Mouse (Mus musculus): ENCODE measurements around the gene Aldh1b1. TPM values are rescaled to one million over a fixed set of nuclear protein-coding genes. Genes with fewer than 3 reads are reported as not detected.

The Aldh1b1 gene
- total and polyA plus RNA-seq, 2 experiments from 2014 or later = 17.6 to 22.6 TPM

GRCm38 (mm10) chr4:45769791-45770637 is 28.8 kb upstream of the Aldh1b1 start:
- H3K27ac ChIP-seq (ENCODE audit: low read depth, low read length) = no peak overlapping the region
- ATAC-seq (ENCODE audit: low FRiP score) (no peak), DNase-seq (ENCODE audit: low spot score) (no peak)
- no peak overlapping the region for H3K4me3 ChIP-seq (ENCODE audit: low read depth, low read length)
- no peak overlapping the region for H3K9ac ChIP-seq (replicated peaks; ENCODE audit: low read length, poor library complexity, severe bottlenecking)
- WGBS = 19% methylated on average over 10 of the region's 10 CpGs
- 0 out of 2 replicates have a peak, but pooled peaks cover 5% of the 10 kb centered on the region for H3K27me3 ChIP-seq (ENCODE audit: insufficient read depth, low read length)
- no peak overlapping the region for H3K4me2 ChIP-seq (ENCODE audit: low read depth, low read length, poor library complexity, severe bottlenecking)
- no peaks in the 10 kb centered on the region for H3K9me3 ChIP-seq (ENCODE audit: low read length)
- no peaks in the 10 kb centered on the region for H3K36me3 ChIP-seq (ENCODE audit: insufficient read depth, low read length)
- TF ChIP-seq CTCF (IDR thresholded peaks at IDR 0.05) = no peak
- peaks cover 14% of the 10 kb centered on the region; the same call in 1 of the 2 replicates for H3K4me1 ChIP-seq (ENCODE audit: insufficient read depth, low read length)

DNA sequence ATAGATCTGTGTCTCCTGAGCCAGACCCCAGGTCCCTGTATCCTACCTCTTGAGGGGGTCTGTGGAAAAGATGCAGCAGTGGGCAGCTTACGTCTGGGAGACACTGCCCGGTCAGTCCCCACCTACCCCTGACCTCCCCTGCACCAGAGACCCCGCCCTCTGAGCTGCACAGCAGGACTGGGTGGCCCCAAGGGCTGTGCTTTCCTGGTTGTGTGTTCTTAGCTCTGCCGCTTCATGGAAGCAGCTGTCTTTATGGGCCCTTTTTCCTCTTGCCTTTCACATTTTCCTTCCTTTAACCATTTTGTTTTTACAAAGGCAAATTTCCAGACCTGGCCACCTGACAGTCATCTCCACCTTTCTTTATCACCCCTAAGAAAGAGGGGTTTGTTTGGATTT is 28.2 kb upstream of the Aldh1b1 start:
- H3K9me3 ChIP-seq (ENCODE audit: low read length) = no peaks in the 10 kb centered on the region
- peaks cover 8% of the 10 kb centered on the region; the same call in 1 of the 2 replicates for H3K4me1 ChIP-seq (ENCODE audit: insufficient read depth, low read length)
- no peak for TF ChIP-seq CTCF (IDR thresholded peaks at IDR 0.05)
- H3K9ac ChIP-seq (replicated peaks; ENCODE audit: low read length, poor library complexity, severe bottlenecking) = no peak overlapping the region
- WGBS = 16% methylated on average over 4 of the region's 4 CpGs
- no peak overlapping the region for H3K4me2 ChIP-seq (ENCODE audit: low read depth, low read length, poor library complexity, severe bottlenecking)
- H3K36me3 ChIP-seq (ENCODE audit: insufficient read depth, low read length) = no peaks in the 10 kb centered on the region
- DNase-seq (ENCODE audit: low spot score) (no peak), ATAC-seq (ENCODE audit: low FRiP score) (no peak)
- H3K27me3 ChIP-seq (ENCODE audit: insufficient read depth, low read length) = 0 out of 2 replicates have a peak, but pooled peaks cover 5% of the 10 kb centered on the region
- H3K27ac ChIP-seq (ENCODE audit: low read depth, low read length) = no peak overlapping the region
- H3K4me3 ChIP-seq (ENCODE audit: low read depth, low read length) = no peak overlapping the region

DNA sequence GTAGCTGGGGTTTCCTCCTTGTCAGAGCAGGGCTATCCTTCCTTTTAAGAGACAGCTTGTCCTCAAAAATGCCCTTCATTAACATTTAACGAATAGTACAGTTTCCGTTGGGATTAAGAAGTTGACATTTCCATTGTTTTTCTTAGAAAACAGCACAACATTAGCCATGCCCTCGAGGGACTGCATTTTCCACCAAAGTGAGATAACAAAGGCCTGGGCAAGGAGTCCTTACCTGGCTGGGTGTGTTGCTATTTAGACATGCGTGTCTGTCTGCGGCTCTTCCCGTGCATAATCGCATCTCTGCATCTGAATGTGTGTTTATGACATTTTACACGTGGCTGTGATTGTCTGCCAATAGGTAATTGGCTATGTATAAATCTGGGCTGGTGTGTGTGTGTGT is 27.6 kb upstream of the Aldh1b1 start:
- Histone ChIP-seq H3K27ac (ENCODE audit: low read depth, low read length) (no peak overlapping the region), H3K4me1 (ENCODE audit: insufficient read depth, low read length) (peaks cover 7% of the 10 kb centered on the region; the same call in 1 of the 2 replicates), H3K27me3 (ENCODE audit: insufficient read depth, low read length) (0 out of 2 replicates have a peak, but pooled peaks cover 5% of the 10 kb centered on the region), H3K9me3 (ENCODE audit: low read length) (no peaks in the 10 kb centered on the region), H3K4me2 (ENCODE audit: low read depth, low read length, poor library complexity, severe bottlenecking) (no peak overlapping the region), H3K9ac (replicated peaks; ENCODE audit: low read length, poor library complexity, severe bottlenecking) (no peak overlapping the region), H3K4me3 (ENCODE audit: low read depth, low read length) (no peak overlapping the region), H3K36me3 (ENCODE audit: insufficient read depth, low read length) (no peaks in the 10 kb centered on the region)
- ATAC-seq (ENCODE audit: low FRiP score) (no peak; the same call in 1 of the 2 replicates), DNase-seq (ENCODE audit: low spot score) (no peak)
- WGBS = 8% methylated on average over 8 of the region's 8 CpGs
- no peak for TF ChIP-seq CTCF (IDR thresholded peaks at IDR 0.05)

- H3K4me3 ChIP-seq (ENCODE audit: low read depth, low read length) = no peak overlapping the region
- ATAC-seq (ENCODE audit: low FRiP score) = 0 out of 2 replicates have a peak, but pooled peaks have one; percentile 15
- peak; percentile 86 for DNase-seq (ENCODE audit: low spot score)
- TF ChIP-seq CTCF (IDR thresholded peaks at IDR 0.05) = peak; percentile 87
- no peak overlapping the region for H3K4me2 ChIP-seq (ENCODE audit: low read depth, low read length, poor library complexity, severe bottlenecking)
- no peak overlapping the region for H3K27ac ChIP-seq (ENCODE audit: low read depth, low read length)
- H3K36me3 ChIP-seq (ENCODE audit: insufficient read depth, low read length) = no peaks in the 10 kb centered on the region
- no peaks in the 10 kb centered on the region for H3K9me3 ChIP-seq (ENCODE audit: low read length)
- no peak overlapping the region for H3K9ac ChIP-seq (replicated peaks; ENCODE audit: low read length, poor library complexity, severe bottlenecking)
- H3K27me3 ChIP-seq (ENCODE audit: insufficient read depth, low read length) = 0 out of 2 replicates have a peak, but pooled peaks cover 5% of the 10 kb centered on the region
- peaks cover 7% of the 10 kb centered on the region; the same call in 1 of the 2 replicates for H3K4me1 ChIP-seq (ENCODE audit: insufficient read depth, low read length)
- 2% methylated on average over 5 of the region's 5 CpGs for WGBS
These were observed 27.2 kb upstream of the Aldh1b1 start for GRCm38 (mm10) chr4:45771619-45772018.

- H3K4me2 ChIP-seq (ENCODE audit: low read depth, low read length, poor library complexity, severe bottlenecking) = no peak overlapping the region
- DNase-seq (ENCODE audit: low spot score) = no peak
- 0 out of 2 replicates have a peak, but pooled peaks cover 5% of the 10 kb centered on the region for H3K27me3 ChIP-seq (ENCODE audit: insufficient read depth, low read length)
- H3K4me3 ChIP-seq (ENCODE audit: low read depth, low read length) = no peak overlapping the region
- peak; percentile 41 for TF ChIP-seq CTCF (IDR thresholded peaks at IDR 0.05)
- H3K36me3 ChIP-seq (ENCODE audit: insufficient read depth, low read length) = no peaks in the 10 kb centered on the region
- no peaks in the 10 kb centered on the region for H3K9me3 ChIP-seq (ENCODE audit: low read length)
- no peaks in the 10 kb centered on the region for H3K4me1 ChIP-seq (ENCODE audit: insufficient read depth, low read length)
- no peak overlapping the region for H3K27ac ChIP-seq (ENCODE audit: low read depth, low read length)
- WGBS = 57% methylated on average over 1 of the region's 1 CpGs
- no peak overlapping the region for H3K9ac ChIP-seq (replicated peaks; ENCODE audit: low read length, poor library complexity, severe bottlenecking)
- no peak for ATAC-seq (ENCODE audit: low FRiP score)
These were observed 15.2 kb upstream of the Aldh1b1 start for GRCm38 (mm10) chr4:45783671-45784070.

GRCm38 (mm10) chr4:45785959-45786358 is 12.9 kb upstream of the Aldh1b1 start:
- no peak for ATAC-seq (ENCODE audit: low FRiP score)
- H3K4me2 ChIP-seq (ENCODE audit: low read depth, low read length, poor library complexity, severe bottlenecking) = no peak overlapping the region
- H3K9me3 ChIP-seq (ENCODE audit: low read length) = no peaks in the 10 kb centered on the region
- 0 out of 2 replicates have a peak, but pooled peaks cover 5% of the 10 kb centered on the region for H3K27me3 ChIP-seq (ENCODE audit: insufficient read depth, low read length)
- H3K27ac ChIP-seq (ENCODE audit: low read depth, low read length) = no peak overlapping the region
- H3K4me1 ChIP-seq (ENCODE audit: insufficient read depth, low read length) = no peaks in the 10 kb centered on the region
- WGBS = 9% methylated on average over 2 of the region's 2 CpGs
- peak; percentile 69 for DNase-seq (ENCODE audit: low spot score)
- no peak overlapping the region for H3K4me3 ChIP-seq (ENCODE audit: low read depth, low read length)
- TF ChIP-seq CTCF (IDR thresholded peaks at IDR 0.05) = no peak
- H3K9ac ChIP-seq (replicated peaks; ENCODE audit: low read length, poor library complexity, severe bottlenecking) = no peak overlapping the region
- H3K36me3 ChIP-seq (ENCODE audit: insufficient read depth, low read length) = no peaks in the 10 kb centered on the region

Measured in midbrain, postnatal 0 days (tissue).